Mouse (Mus musculus): ENCODE measurements at regions not wholly inside any gene's neighbourhood (a gene's known extent, or its start where the extent isn't known, plus 50 kb on each side); places are given as distances from the start of the nearest gene placed in this dataset.

GRCm38 (mm10) chr12:25923772-25924171 lies 491.3 kb downstream of the Rnf144a start:
- Histone ChIP-seq H3K27ac (no peak overlapping the region), H3K36me3 (no peaks in the 10 kb centered on the region), H3K9me3 (replicated peaks) (no peaks in the 10 kb centered on the region), H3K4me1 (peaks cover 5% of the 10 kb centered on the region; the same call in 1 of the 2 replicates), H3K27me3 (ENCODE audit: low read depth, poor library complexity, severe bottlenecking) (no peaks in the 10 kb centered on the region), H3K4me3 (no peak overlapping the region)
- WGBS, result 94% methylated on average over 1 of the region's 1 CpGs
- no peak for DNase-seq (ENCODE audit: low spot score)

- H3K27ac ChIP-seq, result no peak overlapping the region
- no peaks in the 10 kb centered on the region for H3K9me3 ChIP-seq (replicated peaks)
- no peaks in the 10 kb centered on the region for H3K27me3 ChIP-seq (ENCODE audit: low read depth, poor library complexity, severe bottlenecking)
- no peaks in the 10 kb centered on the region for H3K36me3 ChIP-seq
- no peaks in the 10 kb centered on the region for H3K4me1 ChIP-seq
- WGBS, result 81% methylated on average over 1 of the region's 1 CpGs
- no peak for DNase-seq (ENCODE audit: low spot score)
- H3K4me3 ChIP-seq, result no peak overlapping the region
Measured at GRCm38 (mm10) chr12:25905614-25906013, 509.4 kb downstream of the Rnf144a start.

GRCm38 (mm10) chr12:25896543-25896942 lies 518.5 kb downstream of the Rnf144a start:
- no peaks in the 10 kb centered on the region for H3K9me3 ChIP-seq (replicated peaks)
- WGBS, result 54% methylated on average over 3 of the region's 3 CpGs
- H3K4me3 ChIP-seq, result no peak overlapping the region
- peaks cover 13% of the 10 kb centered on the region for H3K4me1 ChIP-seq
- DNase-seq (ENCODE audit: low spot score), result no peak
- H3K36me3 ChIP-seq, result no peaks in the 10 kb centered on the region
- no peak overlapping the region for H3K27ac ChIP-seq
- H3K27me3 ChIP-seq (ENCODE audit: low read depth, poor library complexity, severe bottlenecking), result no peaks in the 10 kb centered on the region

GRCm38 (mm10) chr12:25895691-25896090 lies 519.4 kb downstream of the Rnf144a start:
- H3K27me3 ChIP-seq (ENCODE audit: low read depth, poor library complexity, severe bottlenecking), result no peaks in the 10 kb centered on the region
- 64% methylated on average over 1 of the region's 1 CpGs for WGBS
- H3K9me3 ChIP-seq (replicated peaks), result no peaks in the 10 kb centered on the region
- no peak for DNase-seq (ENCODE audit: low spot score)
- H3K4me1 ChIP-seq, result peaks cover 19% of the 10 kb centered on the region
- no peaks in the 10 kb centered on the region for H3K36me3 ChIP-seq
- H3K4me3 ChIP-seq, result no peak overlapping the region
- no peak overlapping the region for H3K27ac ChIP-seq

GRCm38 (mm10) chr12:25891391-25892167 lies 523.5 kb downstream of the Rnf144a start:
- no peak overlapping the region for H3K4me3 ChIP-seq
- H3K27ac ChIP-seq, result peak overlapping the region; percentile 46; the same call in 1 of the 2 replicates
- no peaks in the 10 kb centered on the region for H3K36me3 ChIP-seq
- peaks cover 22% of the 10 kb centered on the region for H3K4me1 ChIP-seq
- WGBS, result 30% methylated on average over 4 of the region's 4 CpGs
- peak; percentile 36 for DNase-seq (ENCODE audit: low spot score)
- no peaks in the 10 kb centered on the region for H3K27me3 ChIP-seq (ENCODE audit: low read depth, poor library complexity, severe bottlenecking)
- no peaks in the 10 kb centered on the region for H3K9me3 ChIP-seq (replicated peaks)

- peaks cover 22% of the 10 kb centered on the region for H3K4me1 ChIP-seq
- no peaks in the 10 kb centered on the region for H3K36me3 ChIP-seq
- H3K4me3 ChIP-seq, result no peak overlapping the region
- H3K27ac ChIP-seq, result no peak overlapping the region
- no peak for DNase-seq (ENCODE audit: low spot score)
- 80% methylated on average over 1 of the region's 1 CpGs for WGBS
- no peaks in the 10 kb centered on the region for H3K27me3 ChIP-seq (ENCODE audit: low read depth, poor library complexity, severe bottlenecking)
- no peaks in the 10 kb centered on the region for H3K9me3 ChIP-seq (replicated peaks)
Measured at GRCm38 (mm10) chr12:25890722-25891121, 524.3 kb downstream of the Rnf144a start.

- H3K4me1 ChIP-seq, result no peaks in the 10 kb centered on the region
- no peaks in the 10 kb centered on the region for H3K27me3 ChIP-seq (ENCODE audit: low read depth, poor library complexity, severe bottlenecking)
- H3K4me3 ChIP-seq, result no peak overlapping the region
- no peaks in the 10 kb centered on the region for H3K36me3 ChIP-seq
- no peak overlapping the region for H3K27ac ChIP-seq
- no peak for DNase-seq (ENCODE audit: low spot score)
- 86% methylated on average over 5 of the region's 5 CpGs for WGBS
- no peaks in the 10 kb centered on the region for H3K9me3 ChIP-seq (replicated peaks)
Measured at GRCm38 (mm10) chr12:25883771-25884171, 531.3 kb downstream of the Rnf144a start.

GRCm38 (mm10) chr12:25871816-25872215 lies 543.2 kb downstream of the Rnf144a start:
- Histone ChIP-seq H3K27ac (no peak overlapping the region), H3K4me1 (peaks cover 11% of the 10 kb centered on the region), H3K9me3 (replicated peaks) (no peaks in the 10 kb centered on the region), H3K27me3 (ENCODE audit: low read depth, poor library complexity, severe bottlenecking) (no peaks in the 10 kb centered on the region), H3K36me3 (no peaks in the 10 kb centered on the region), H3K4me3 (no peak overlapping the region)
- DNase-seq (ENCODE audit: low spot score), result no peak
- 90% methylated on average over 4 of the region's 4 CpGs for WGBS

- peaks cover 11% of the 10 kb centered on the region for H3K4me1 ChIP-seq
- H3K27me3 ChIP-seq (ENCODE audit: low read depth, poor library complexity, severe bottlenecking), result no peaks in the 10 kb centered on the region
- DNase-seq (ENCODE audit: low spot score), result no peak
- no peaks in the 10 kb centered on the region for H3K9me3 ChIP-seq (replicated peaks)
- H3K4me3 ChIP-seq, result no peak overlapping the region
- 58% methylated on average over 11 of the region's 11 CpGs for WGBS
- H3K27ac ChIP-seq, result no peak overlapping the region
- no peaks in the 10 kb centered on the region for H3K36me3 ChIP-seq
Measured at GRCm38 (mm10) chr12:25871001-25871461, 544.0 kb downstream of the Rnf144a start.

- H3K27ac ChIP-seq, result no peak overlapping the region
- no peaks in the 10 kb centered on the region for H3K27me3 ChIP-seq (ENCODE audit: low read depth, poor library complexity, severe bottlenecking)
- H3K9me3 ChIP-seq (replicated peaks), result no peaks in the 10 kb centered on the region
- no peak for DNase-seq (ENCODE audit: low spot score)
- peaks cover 11% of the 10 kb centered on the region for H3K4me1 ChIP-seq
- H3K4me3 ChIP-seq, result no peak overlapping the region
- H3K36me3 ChIP-seq, result no peaks in the 10 kb centered on the region
Measured at GRCm38 (mm10) chr12:25869846-25870245, 545.2 kb downstream of the Rnf144a start.

- no peak overlapping the region for H3K27ac ChIP-seq
- H3K9me3 ChIP-seq (replicated peaks), result no peaks in the 10 kb centered on the region
- no peaks in the 10 kb centered on the region for H3K27me3 ChIP-seq (ENCODE audit: low read depth, poor library complexity, severe bottlenecking)
- WGBS, result 95% methylated on average over 3 of the region's 3 CpGs
- no peak overlapping the region for H3K4me3 ChIP-seq
- DNase-seq (ENCODE audit: low spot score), result no peak
- H3K4me1 ChIP-seq, result no peaks in the 10 kb centered on the region
- no peaks in the 10 kb centered on the region for H3K36me3 ChIP-seq
Measured at GRCm38 (mm10) chr12:25865063-25865462, 550.0 kb downstream of the Rnf144a start.

- WGBS, result 74% methylated on average over 7 of the region's 7 CpGs
- Histone ChIP-seq H3K4me3 (no peak overlapping the region), H3K9me3 (replicated peaks) (no peaks in the 10 kb centered on the region), H3K36me3 (no peaks in the 10 kb centered on the region), H3K27ac (no peak overlapping the region), H3K27me3 (ENCODE audit: low read depth, poor library complexity, severe bottlenecking) (no peaks in the 10 kb centered on the region), H3K4me1 (no peaks in the 10 kb centered on the region)
- DNase-seq (ENCODE audit: low spot score), result peak; percentile 46
Measured at GRCm38 (mm10) chr12:25864113-25864852, 550.8 kb downstream of the Rnf144a start.

GRCm38 (mm10) chr12:25861100-25861499 lies 554.0 kb downstream of the Rnf144a start:
- WGBS, result 92% methylated on average over 3 of the region's 3 CpGs

More at GRCm38 (mm10) chr12:25861100-25861499, 554.0 kb downstream of the Rnf144a start:
- H3K4me3 ChIP-seq, result no peak overlapping the region
- H3K4me1 ChIP-seq, result peaks cover 5% of the 10 kb centered on the region; the same call in 1 of the 2 replicates
- no peaks in the 10 kb centered on the region for H3K36me3 ChIP-seq
- H3K9me3 ChIP-seq (replicated peaks), result no peaks in the 10 kb centered on the region
- no peak overlapping the region for H3K27ac ChIP-seq
- no peaks in the 10 kb centered on the region for H3K27me3 ChIP-seq (ENCODE audit: low read depth, poor library complexity, severe bottlenecking)
- DNase-seq (ENCODE audit: low spot score), result no peak
